Mouse (Mus musculus): ENCODE results near the gene Psen2.

Psen2 gene

GRCm38 (mm10) chr1:180263364-180263997 lies at the start of gene Psen2:
Gene Psen2 (minus strand): TSS chr1:180263438.
- DNase-seq: no peak

- peak; percentile 27 for DNase-seq
These were observed 49.6 kb upstream of the Psen2 start for GRCm38 (mm10) chr1:180312792-180313311.

DNA sequence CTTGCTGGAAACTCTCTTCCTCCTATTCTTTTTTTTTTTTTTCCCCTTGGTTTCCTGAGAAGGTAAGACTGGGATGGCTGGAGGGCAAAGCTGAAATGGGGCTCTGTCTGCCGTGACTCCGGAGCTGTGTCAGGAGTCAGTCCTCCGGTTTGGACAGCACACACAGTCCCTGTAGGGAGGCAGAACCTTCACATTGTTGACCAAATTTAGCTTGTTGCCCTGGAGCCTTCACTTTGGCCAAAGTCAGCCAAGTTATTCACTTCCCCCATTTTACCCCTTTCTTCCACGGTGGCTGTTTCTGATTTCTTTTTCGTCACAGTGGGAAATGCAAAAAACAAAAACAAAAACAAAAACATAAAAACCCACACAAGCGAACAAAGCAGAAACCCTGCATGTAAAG lies 49.0 kb upstream of the Psen2 start:
- DNase-seq: no peak

DNA sequence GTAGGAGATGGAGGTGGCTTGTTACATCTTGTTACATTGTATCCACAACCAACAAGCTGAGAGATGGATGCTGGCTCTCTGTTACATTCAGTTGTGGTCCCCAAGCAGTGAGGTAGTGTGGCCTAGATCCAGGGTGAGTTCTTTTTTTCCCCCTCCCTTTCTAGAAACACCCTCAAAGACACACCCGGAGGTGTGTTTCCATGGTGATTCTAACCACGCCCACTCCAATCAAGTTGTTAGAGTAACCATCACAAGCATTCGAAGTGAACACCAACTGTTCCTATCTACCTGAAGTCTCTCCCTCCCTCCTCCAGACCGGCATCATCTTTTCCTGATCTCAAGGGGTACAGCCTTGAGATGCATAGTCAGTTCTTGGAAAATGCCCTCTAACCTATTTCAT lies 45.7 kb upstream of the Psen2 start:
- no peak for DNase-seq

GRCm38 (mm10) chr1:180307661-180308060 lies 44.4 kb upstream of the Psen2 start:
- no peak for DNase-seq

DNA sequence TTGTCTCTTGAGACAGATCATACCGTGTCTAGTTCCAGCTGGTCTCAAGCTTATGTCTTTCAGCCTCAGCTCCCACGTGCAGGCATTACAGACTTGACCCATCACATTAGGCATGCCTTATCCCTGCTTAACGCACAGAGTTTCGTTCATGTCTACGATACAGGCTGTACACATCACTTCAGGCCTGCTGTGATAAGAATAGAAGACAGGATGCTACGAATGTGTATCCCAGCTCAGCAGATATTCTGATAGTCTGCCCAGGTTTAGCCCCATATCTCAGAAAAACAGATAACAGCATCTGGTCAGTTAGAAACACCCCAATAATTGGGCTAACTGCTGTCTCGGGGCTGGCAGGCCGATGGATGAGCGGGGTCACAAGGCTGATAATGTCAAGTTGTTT lies 43.7 kb upstream of the Psen2 start:
- DNase-seq: no peak

GRCm38 (mm10) chr1:180303600-180303999 lies 40.4 kb upstream of the Psen2 start:
- DNase-seq: no peak

- DNase-seq: no peak
These were observed 39.2 kb upstream of the Psen2 start for GRCm38 (mm10) chr1:180302253-180303120.

DNA sequence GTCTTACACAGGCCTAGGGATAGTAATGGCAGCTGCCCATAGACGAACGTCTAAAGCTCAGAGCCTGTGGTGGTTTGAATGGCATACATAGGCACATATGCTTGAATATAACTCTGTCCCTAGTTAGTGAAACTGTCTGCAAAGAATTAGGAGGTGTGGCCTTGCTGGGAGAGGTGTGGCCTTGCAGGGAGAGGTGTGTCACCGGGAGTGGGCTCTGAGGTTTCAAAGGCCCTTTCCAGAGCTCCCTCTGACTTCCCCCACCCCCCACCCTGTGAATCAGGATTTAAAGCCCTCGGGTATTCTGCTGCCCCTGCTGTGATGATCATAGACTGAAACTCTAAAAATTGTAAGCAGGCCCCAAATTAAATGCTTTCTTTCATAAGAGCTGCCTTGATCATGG lies 37.8 kb upstream of the Psen2 start:
- DNase-seq: no peak

GRCm38 (mm10) chr1:180300292-180300691 lies 37.1 kb upstream of the Psen2 start:
- DNase-seq: no peak

DNA sequence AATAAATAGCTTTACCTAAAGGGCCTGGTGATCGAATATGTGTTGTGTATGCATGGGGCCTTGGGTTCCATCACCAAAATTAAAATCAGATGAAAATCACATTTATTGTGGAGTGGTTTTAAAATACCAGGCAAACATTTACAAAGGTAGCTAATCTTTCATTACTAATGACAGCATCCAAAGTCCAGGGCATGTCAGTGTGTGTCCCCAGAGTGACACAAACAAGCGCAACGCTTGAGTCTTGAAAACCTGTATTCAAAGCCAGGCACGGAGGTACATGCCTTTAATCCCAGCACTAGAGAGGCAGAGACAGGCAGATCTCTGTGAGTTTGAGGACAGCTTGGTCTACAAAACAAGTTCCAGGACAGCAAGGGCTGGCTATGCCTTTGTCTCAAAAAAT lies 36.5 kb upstream of the Psen2 start:
- DNase-seq: no peak

GRCm38 (mm10) chr1:180296088-180296487 lies 32.9 kb upstream of the Psen2 start:
- no peak for DNase-seq

DNA sequence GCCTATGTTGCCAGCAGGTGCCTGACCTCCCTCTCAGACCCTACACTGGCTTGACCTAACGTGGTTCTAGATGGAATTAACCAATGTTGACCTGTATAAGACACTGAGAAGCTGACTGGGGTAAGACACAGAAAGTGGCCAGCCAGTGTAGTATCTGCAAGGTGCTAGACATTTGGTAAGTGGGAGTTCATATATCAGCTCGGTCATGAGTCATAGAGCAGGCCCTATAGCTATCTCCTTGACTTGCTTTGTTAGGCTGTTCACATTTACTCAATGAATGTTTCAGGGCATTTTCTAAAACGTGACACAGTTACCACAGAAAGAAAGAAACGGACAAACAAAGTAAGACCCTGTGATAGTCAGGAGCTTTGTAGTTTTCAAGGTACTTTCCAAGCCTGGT lies 27.1 kb upstream of the Psen2 start:
- DNase-seq: no peak

DNA sequence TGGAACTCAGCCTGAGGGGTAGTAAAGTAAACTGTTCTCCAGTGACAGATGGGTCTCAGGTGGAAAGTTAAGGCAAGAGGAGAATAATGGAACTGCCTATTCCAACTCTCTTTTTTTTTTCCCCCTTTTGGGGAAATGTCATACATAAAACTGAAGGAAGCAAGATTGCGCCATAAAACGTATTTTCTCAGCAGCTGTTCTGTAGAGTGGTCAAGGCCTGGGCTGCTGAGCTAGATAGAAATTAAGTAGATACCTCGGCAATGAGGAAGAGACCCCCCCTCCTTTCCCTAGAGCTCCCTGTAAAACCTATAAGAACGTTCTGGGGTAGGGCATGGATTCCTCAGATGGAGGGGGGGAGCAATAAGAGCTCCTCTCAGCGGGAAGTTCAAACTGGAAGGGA lies 26.6 kb upstream of the Psen2 start:
- DNase-seq: no peak

- DNase-seq: no peak
These were observed 25.7 kb upstream of the Psen2 start for GRCm38 (mm10) chr1:180288872-180289468.

DNA sequence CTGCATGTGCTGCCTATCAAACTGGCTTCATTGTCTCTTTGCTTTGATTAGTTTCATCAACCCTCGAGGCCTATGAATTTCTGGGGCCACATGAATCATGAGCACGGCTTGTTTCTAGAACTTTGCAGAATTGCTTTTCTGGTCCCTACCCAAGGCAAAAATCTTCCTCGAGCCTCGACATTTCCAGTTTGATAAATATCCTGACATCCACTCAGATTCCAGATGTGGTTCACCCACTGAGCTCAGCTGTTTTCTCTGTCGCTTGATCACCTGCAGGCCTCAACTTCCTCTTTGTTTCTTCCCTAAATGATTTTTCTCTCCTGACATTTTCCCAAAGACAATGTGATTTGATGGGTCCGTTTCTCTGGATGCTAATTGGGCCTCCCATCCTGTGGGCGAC lies 25.0 kb upstream of the Psen2 start:
- no peak for DNase-seq

DNA sequence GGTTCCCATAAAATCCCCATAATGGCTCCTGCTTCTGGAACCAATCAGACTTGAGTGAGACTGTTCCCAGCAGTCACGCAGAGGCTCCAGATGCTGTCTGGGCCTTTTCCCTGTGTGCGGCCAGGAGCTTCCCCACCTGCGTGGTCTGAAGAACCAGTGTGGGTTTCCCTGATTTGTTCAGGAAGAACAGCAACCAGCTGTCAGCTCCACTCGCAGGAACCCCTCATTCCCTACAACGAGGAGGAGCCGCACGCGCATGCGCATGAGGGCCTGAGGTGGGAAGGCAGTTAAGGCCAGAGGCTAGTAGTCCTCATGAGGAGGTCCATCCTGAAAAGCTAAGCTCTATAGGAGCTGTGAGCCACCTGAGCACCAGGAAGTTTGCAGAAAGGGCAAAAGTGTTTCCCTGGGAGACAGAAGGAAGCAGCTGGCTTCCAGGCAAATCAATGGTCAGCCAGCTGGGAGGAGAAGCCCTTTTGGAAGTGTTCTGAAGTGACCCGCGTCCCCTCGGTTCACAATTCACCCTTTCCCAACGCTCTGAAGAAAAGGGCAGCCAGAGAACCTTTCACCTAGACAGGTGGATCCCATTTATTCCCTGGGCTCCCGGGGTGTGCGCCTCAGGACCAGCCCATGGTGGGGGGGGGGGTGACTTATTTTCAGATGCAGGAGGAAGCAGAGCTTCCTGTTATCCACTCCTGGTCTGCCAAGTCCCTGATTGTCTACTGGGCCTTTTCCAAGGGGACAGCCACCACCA lies 23.0 kb upstream of the Psen2 start:
- DNase-seq: no peak

GRCm38 (mm10) chr1:180283813-180284768 lies 20.9 kb upstream of the Psen2 start:
- DNase-seq: peak; percentile 37

GRCm38 (mm10) chr1:180282581-180282980 lies 19.3 kb upstream of the Psen2 start:
- DNase-seq: no peak

DNA sequence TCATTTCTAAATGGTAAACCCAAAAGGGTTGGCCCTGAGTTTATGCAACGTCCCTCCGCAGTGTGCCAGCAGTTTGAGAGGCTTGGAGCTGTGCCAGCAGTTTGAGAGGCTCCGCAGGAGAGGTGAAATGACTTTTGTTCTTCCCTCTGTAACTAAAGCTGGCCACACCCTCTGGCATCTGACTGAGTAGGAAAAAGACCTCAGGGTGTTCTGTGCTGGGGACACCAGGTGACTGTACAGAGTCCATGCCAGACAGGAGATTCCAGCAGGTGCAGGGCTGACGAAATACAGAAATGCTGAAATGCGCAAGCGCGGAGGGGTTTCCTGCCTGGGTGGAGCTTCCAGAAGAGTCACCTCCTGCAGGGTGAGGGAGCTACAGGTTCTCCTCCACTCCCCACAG lies 16.4 kb upstream of the Psen2 start:
- DNase-seq: no peak

- no peak for DNase-seq
These were observed 14.3 kb upstream of the Psen2 start for GRCm38 (mm10) chr1:180277563-180277962.
